Mouse (Mus musculus): ENCODE data around the gene Zfp536. TPM values are rescaled to one million over a fixed set of nuclear protein-coding genes. Genes with fewer than 3 reads are reported as not detected.

Gene Zfp536
- not detected in 2 replicates for total RNA-seq (2017)

DNA sequence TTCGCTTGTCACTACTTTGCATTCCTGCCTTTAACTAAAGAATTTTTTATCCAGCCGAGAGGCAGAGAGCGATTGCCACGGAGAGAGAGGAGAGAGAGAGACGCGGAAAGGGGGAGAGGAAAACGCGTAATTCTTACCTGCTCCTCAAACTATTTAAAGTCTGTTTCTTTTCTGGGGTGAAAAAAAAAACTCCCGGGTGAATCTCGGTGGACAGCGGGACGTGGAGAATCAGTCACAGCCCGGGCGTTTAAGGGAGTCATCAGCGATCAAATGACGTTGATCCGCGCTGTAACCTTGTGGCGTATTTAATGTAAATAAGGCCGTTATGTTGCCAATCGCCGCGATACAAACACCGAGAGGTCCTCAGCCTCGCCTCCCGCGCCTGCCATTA lies at the start of gene Zfp536:
Zfp536 (minus strand) TSS at position 330 of the 391 bp plus-strand sequence.
- no peak for ATAC-seq (replicated peaks in 1 of 2; ENCODE audit: insufficient read depth in 1 of 2, low FRiP score in 2 of 2, low TSS enrichment in 1 of 2, low read depth in 1 of 2, poor library complexity in 2 of 2, severe bottlenecking in 2 of 2)

DNA sequence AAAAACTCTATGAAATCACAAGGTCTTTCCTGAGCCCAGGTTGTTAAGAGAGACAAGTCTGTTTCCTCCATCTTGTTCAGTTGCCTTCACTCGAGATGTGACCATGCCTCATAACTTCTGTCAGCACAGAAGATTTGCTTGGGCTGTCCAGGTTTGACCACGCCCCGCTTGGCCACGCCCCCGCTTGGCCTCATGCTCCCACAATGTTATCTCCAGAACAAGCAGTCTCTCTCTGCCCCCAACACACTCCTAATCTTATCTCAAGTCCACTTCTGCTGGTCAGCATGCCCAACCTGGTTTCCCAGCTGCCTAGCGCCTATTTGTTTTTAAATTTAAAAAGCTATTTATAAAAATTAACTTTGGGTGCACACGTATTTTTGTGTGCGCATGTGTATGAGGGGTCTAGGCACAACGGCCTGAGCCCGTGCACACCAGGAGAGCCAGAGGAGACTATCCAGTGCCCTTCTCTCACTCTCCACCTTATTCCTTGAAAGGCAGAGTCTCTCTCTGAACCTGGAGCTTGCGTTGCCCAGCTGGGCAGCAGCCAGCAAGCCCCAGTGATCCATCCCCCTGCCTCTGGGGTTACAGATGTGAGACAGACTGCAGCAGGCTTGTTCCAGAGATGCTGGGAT lies 47.3 kb upstream of the Zfp536 start:
- no peak for ATAC-seq (replicated peaks in 1 of 2; ENCODE audit: insufficient read depth in 1 of 2, low FRiP score in 2 of 2, low TSS enrichment in 1 of 2, low read depth in 1 of 2, poor library complexity in 2 of 2, severe bottlenecking in 2 of 2)

DNA sequence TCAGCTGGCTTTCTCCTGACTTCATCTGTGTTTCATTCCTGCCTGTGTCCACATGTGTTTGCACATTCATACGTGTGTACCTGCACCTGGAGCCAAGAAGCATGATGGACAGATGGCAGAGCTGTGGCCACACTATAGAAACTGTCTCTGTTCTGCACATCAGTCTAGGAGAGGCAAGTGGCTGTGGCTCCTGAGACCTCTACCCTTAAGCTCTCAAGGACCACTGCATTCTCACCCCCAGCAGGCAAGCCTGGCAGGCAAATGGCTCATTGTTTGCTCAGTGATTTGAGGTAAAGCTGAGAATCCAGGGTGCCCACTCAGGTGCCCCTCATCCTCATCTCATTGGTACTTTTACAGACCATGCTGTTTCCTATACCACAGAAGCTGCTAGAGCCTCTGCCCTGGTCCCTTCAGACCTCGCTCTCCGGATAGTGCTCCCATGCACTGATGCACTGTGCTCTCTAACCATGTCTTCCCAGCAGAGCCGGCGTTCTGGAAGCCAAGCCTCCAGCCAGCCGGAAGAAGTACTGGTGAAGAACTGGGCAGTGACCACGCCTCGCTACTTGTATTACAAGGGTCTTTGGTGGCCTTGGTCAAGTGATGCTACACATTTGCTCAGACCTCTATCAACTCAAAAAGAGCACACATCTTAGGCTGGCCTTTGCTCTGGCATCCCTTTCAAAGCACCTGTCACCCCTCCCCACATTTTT lies 45.3 kb upstream of the Zfp536 start:
- ATAC-seq (replicated peaks in 1 of 2; ENCODE audit: insufficient read depth in 1 of 2, low FRiP score in 2 of 2, low TSS enrichment in 1 of 2, low read depth in 1 of 2, poor library complexity in 2 of 2, severe bottlenecking in 2 of 2) = no peak

DNA sequence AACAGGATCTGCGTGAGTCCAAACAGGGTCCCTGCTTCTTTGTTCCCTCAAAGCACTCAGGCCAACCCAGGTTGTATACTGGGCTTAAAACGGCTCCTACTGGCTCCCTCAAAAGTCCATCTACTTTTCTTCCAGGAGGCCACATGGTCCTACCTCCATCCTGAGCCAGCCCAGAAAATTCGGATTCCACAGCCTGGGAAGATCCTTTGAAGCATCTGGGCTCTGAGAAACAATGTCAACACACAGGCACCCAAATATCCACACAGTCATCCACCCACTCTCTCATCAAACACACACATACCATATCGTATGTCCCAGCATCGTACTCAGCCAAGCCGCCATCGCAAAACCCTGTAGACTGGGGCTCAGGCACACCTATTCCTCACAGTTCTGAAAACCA lies 43.5 kb upstream of the Zfp536 start:
- no peak for ATAC-seq (replicated peaks in 1 of 2; ENCODE audit: insufficient read depth in 1 of 2, low FRiP score in 2 of 2, low TSS enrichment in 1 of 2, low read depth in 1 of 2, poor library complexity in 2 of 2, severe bottlenecking in 2 of 2)

DNA sequence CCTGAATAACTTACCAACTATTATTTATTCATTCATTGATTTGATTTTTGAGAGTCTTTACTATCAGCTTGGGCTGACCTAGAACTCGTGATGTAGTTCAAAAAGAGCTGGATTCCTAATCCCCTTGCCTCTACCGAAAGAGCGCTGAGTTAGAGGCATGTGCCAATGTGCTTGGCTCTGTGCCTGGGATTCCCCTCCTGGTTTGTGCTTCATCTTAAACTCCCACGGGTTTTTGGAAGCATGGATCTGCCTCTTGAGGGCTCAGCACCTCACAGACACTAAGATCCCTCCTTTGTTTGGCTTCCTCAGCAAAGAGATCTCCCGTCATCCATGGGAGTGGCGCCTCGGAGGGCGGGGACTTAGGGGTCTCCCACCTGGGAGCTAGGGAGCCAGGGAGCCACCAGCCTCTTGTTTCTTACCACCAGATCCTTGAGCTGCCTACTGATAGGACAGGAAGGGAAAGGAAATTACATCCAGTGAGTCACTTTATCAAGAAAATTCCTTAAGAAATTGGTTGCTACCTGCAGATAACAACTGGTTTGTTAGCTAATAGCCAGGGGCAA lies 41.5 kb upstream of the Zfp536 start:
- ATAC-seq (replicated peaks in 1 of 2; ENCODE audit: insufficient read depth in 1 of 2, low FRiP score in 2 of 2, low TSS enrichment in 1 of 2, low read depth in 1 of 2, poor library complexity in 2 of 2, severe bottlenecking in 2 of 2) = no peak

DNA sequence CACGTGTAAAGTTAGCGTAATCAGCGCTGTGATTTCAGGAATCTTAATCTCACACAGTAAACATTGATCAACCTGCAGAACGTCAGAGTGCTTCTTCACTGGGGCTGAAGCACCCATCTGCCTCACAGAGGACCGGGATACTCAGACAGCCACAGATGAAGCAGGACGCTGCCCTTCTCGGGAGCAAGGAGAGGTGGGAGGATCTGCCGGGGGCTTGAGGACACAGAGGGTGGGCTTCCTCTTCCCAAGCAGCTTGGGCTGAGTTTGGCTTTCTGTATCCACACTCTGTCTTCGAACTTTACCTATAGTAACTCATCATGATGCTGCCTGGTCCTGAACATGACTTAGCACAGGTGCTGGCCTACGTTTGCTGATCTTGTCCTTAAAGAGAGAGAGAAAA lies 40.2 kb upstream of the Zfp536 start:
- ATAC-seq (replicated peaks in 1 of 2; ENCODE audit: insufficient read depth in 1 of 2, low FRiP score in 2 of 2, low TSS enrichment in 1 of 2, low read depth in 1 of 2, poor library complexity in 2 of 2, severe bottlenecking in 2 of 2) = no peak

DNA sequence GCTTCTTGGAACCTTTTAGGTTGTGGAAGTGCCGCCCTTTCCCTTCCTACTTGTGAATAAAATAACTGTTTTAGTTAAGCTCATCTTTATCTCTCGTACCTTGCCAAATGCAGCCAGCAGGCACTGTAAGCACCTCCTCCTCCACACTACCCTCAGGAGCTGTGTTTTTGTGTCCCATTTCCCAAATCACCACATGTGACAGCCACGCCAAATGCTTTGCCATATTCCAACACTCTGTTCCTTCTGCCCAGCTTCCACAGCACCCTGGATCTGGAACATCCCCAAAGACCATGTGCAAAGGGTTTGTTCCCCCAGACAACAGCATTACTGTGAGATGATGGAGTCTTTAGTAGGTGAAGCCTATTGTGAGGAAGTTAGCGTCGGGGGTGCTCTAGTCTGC lies 36.5 kb upstream of the Zfp536 start:
- no peak for ATAC-seq (replicated peaks in 1 of 2; ENCODE audit: insufficient read depth in 1 of 2, low FRiP score in 2 of 2, low TSS enrichment in 1 of 2, low read depth in 1 of 2, poor library complexity in 2 of 2, severe bottlenecking in 2 of 2)

DNA sequence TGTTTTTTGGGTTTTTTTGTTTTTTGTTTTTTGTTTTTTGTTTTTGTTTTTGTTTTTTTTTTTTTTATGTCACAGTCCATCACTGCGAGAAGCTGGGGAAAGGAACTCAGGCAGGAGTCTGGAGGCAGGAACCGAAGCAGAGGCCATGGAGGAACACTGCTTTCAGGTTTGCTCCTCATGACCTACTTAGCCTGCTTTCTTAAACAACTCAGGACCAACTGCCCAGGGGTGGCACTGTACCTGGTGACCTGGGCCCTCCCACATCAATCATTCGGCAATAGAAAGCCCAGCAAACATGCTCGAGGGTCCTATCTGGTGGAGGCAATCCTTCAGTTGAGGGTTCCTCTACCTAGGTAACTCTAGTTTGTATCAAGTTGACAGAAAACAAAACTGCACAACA lies 35.6 kb upstream of the Zfp536 start:
- no peak for ATAC-seq (replicated peaks in 1 of 2; ENCODE audit: insufficient read depth in 1 of 2, low FRiP score in 2 of 2, low TSS enrichment in 1 of 2, low read depth in 1 of 2, poor library complexity in 2 of 2, severe bottlenecking in 2 of 2)

DNA sequence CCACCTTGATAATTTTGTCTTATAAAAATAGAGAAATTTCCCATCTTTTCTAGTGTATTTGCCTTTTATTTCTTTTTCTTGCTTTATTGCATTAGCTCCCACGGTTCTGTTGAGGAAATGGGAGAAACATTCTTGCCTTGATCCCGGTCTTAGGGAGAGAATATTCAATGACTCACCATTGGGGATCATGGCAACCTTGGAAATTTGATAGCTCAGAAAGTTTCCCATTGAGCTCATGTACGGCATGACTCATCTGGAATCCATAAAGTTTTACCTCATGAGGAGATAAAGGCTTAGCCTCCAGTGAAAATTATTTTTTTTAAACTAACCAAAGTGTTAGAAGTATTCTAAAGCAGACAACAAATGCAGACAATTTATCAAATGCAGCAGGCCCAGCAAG lies 27.7 kb upstream of the Zfp536 start:
- no peak for ATAC-seq (replicated peaks in 1 of 2; ENCODE audit: insufficient read depth in 1 of 2, low FRiP score in 2 of 2, low TSS enrichment in 1 of 2, low read depth in 1 of 2, poor library complexity in 2 of 2, severe bottlenecking in 2 of 2)

DNA sequence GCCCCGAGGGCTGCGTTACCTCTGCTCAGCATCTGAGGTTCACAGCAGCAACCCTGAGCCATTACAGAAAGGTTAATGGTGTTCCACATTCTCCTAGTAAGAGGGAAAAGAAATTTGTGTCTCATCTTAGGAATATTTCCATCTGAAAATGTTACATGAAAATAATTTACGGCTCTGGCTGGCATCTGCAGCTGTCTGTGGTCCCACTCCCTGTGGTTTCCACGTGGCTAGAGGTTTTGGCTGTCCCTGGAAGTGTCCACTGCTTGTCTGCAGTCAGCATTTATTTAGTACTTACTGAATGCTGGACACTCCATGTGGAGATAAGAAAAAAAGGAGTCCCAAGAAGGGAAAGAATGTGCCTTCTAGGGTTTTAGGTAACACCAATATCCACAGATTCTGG lies 15.3 kb upstream of the Zfp536 start:
- no peak for ATAC-seq (replicated peaks in 1 of 2; ENCODE audit: insufficient read depth in 1 of 2, low FRiP score in 2 of 2, low TSS enrichment in 1 of 2, low read depth in 1 of 2, poor library complexity in 2 of 2, severe bottlenecking in 2 of 2)

DNA sequence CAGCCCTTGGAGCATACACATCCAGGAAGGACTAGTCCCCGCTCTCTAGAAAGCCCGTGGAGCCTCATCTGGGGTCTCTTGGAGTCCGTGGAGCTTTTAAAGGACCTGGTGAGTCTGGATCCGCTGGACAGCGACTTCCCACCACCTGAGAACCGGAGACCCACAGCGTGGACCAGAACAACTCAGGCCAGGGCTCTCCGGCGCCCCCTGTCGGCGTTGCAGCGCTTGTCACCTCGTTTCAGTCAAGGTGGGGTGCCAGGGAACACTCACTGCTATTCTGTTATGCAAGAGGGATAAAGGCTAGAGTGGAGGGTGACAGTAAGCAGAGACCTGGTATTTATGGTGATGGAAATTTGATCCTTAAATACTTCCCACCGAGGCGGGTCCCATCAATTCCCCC lies 2.1 kb upstream of the Zfp536 start:
- peak; percentile 59 to 65; a peak in 2 of 4 replicates for ATAC-seq (replicated peaks in 1 of 2; ENCODE audit: insufficient read depth in 1 of 2, low FRiP score in 2 of 2, low TSS enrichment in 1 of 2, low read depth in 1 of 2, poor library complexity in 2 of 2, severe bottlenecking in 2 of 2)

DNA sequence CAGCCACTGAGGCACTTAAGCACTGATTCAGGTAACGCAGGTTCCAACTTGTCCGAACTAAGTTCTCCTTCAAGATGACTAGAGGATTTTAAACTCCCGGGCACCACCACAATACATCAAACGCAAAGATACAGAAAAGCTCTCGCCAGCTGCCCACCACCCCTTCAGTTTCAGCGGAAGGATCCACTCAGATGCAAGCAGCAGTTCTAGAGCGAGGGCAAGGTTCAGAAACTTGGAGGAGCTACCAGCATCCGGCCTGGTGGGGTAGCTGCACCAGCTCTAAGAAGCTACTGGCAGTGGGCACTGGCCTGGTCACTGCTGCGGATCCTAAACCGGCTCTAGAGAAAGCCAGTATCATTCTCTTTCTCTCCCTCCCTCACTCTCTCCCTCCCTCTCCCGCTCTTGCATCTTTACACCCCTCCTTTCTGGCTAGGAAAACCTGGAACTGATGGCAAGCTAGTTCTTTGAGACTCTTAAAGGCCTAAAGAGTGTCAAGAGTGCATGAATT lies 1.1 kb upstream of the Zfp536 start:
- ATAC-seq (replicated peaks in 1 of 2; ENCODE audit: insufficient read depth in 1 of 2, low FRiP score in 2 of 2, low TSS enrichment in 1 of 2, low read depth in 1 of 2, poor library complexity in 2 of 2, severe bottlenecking in 2 of 2) = no peak

DNA sequence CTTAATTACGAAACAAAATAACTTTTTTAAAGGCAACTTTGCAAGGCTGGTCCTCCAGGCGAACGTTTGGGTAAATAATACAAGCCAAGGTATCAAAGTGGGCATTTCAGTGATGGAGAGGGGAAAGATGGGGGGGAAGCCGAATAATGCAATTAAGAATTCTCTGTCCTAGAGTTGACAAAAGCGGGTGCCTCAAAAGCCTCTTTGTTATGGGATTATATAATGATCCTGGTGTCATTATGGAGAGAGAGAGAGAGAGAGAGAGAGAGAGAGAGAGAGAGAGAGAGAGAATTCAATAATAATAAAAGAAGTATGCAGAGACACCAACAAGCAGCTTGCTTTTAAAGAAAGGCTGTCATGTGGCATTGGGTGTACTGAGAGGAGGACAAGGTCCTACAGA lies 465 bp upstream of the Zfp536 start:
- ATAC-seq (replicated peaks in 1 of 2; ENCODE audit: insufficient read depth in 1 of 2, low FRiP score in 2 of 2, low TSS enrichment in 1 of 2, low read depth in 1 of 2, poor library complexity in 2 of 2, severe bottlenecking in 2 of 2) = no peak

DNA sequence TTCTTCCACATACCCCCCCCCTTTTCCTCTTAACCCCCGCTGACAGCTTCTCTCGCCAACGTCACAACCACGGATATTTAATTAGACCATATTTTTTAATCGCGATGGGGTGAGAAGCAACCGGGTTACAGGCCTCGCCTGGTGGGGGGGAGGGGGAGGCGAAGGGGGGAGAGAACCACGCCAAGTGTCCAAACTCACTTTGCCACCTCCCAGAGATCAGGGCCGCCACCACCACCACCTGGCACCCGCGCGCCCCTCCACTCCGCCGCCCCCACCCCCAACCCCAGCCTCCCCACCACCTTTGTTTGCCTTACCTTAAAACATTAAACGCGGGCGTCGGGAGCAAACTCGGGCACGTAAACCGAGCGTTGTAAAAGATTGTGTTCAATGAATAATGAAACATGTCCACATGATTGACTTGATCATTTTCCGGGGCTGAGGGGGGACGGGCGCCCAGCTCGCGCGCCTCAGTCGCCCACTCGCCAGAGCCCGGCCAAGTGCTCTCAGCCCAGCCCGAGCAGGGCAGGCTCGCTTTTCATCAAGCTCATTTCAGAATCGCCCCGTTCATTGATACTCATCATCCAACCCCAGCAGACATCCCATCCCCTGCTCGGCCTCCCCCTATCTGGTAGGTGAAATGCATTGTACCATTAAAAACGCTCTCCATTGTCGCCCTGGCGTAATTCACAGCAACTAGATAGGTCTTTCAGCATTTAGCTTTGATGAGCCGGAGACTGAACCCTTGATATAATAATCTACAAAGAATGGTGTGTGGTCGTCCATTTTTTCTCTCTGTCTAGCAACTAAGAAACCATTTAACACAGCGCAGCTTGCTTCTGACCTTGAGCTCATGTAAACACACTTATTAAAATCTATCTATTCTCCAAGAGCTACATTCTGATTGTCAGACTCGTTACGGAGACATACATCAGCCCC lies 797 bp downstream of the Zfp536 start:
- no peak for ATAC-seq (replicated peaks in 1 of 2; ENCODE audit: insufficient read depth in 1 of 2, low FRiP score in 2 of 2, low TSS enrichment in 1 of 2, low read depth in 1 of 2, poor library complexity in 2 of 2, severe bottlenecking in 2 of 2)

DNA sequence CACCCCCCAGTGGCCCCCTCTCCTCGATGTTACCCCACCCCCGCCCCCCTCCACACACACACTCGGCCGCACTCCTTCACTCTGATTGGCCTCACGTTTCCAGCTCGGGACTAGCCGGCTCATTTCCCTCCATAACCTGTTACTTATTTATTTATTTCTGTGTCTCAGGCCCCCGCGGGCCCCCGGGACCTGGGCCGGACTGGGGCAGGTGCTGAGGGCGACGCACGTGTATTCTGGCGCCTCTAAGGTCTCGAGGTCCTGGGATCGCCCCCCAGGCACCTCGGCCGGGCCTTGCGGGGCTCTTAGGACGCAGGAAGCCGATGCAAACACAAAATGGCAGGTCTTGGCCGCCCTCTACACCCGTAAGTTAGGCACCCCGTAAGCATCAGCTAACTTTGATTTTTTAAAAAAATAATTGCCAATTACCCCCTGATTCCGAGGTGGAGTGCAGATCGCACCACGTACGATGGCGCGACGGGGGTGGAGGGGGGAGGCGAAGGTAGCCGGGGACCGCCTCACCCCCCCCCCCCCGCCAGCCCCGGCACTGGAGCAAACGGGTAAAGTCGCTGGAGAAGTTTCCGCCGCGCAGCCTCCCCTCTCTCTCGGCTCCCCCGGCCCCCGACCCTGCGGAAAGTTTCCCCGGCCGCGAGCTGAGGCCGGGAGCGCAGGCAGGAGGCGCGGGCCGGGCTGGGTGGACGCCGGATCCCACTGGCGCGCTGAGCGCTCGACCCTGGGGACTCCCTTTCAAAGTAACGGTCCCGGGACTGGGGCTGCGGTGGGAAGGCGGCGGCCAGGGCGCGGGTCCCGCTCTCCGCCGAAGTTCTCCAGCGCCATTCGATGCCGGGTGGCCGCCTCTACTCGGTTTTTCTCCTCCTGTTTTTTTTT lies 1.7 kb downstream of the Zfp536 start:
- no peak for ATAC-seq (replicated peaks in 1 of 2; ENCODE audit: insufficient read depth in 1 of 2, low FRiP score in 2 of 2, low TSS enrichment in 1 of 2, low read depth in 1 of 2, poor library complexity in 2 of 2, severe bottlenecking in 2 of 2)

DNA sequence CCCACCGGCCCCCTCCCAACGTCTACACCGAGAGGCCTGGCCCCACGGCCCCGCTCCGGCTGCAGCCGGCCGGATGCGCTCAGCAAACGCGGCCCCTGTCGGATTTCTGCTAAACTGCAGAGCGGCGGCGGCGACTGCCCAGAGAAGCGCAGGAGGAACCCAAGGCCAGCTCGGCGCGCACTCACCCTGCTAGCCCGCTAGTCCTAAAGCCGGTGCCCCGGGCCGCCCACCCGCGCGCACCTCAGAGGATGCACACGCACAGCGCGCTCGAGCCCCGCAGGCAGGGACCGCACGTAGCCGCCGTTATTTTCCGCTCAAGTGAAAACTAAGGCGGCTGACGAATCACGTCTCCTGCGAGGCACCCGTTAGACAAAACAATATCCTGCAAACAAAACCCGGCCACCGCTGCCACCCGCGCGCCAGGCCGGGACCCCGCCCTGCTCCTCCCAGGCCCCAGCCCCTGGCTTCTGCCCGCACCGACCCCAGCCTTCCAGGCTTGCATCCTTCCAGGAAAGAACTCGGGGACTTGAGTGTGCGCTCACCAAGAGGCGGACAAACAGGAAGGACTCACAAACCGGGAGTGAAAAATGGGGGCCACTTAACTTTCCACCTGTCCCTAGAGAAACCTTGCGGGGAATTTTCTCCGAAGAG lies 2.9 kb downstream of the Zfp536 start:
- peak; percentile 80 for ATAC-seq (replicated peaks in 1 of 2; ENCODE audit: insufficient read depth in 1 of 2, low FRiP score in 2 of 2, low TSS enrichment in 1 of 2, low read depth in 1 of 2, poor library complexity in 2 of 2, severe bottlenecking in 2 of 2)
